Comparison of ENCODE assay signal across 8 mouse cellular contexts in genomic region chr9:57762563-57762991, GRCm38 (mm10). TPM values are rescaled to one million over a fixed set of nuclear protein-coding genes. Genes with fewer than 3 reads are reported as not detected.
DNase-seq lines count a peak whose midpoint lies in the region; ATAC-seq and TF ChIP-seq lines count a peak whose summit lies in the region.

No protein-coding gene starts in this region.

- H3K4me3 ChIP-seq in heart, adult 2 months = peak overlapping the region; percentile 4; the same call in 1 of the 2 replicates
- H3K4me3 ChIP-seq in lung, embryonic 16.5 days (ENCODE audit: low read length) = no peak overlapping the region; the same call in 1 of the 2 replicates

- H3K4me1 ChIP-seq in heart, adult 2 months (ENCODE audit: control insufficient read depth, insufficient read depth, low read length) = peaks cover 29% of the 10 kb centered on the region
- peaks cover 32% of the 10 kb centered on the region for H3K4me1 ChIP-seq in lung, embryonic 16.5 days (replicated peaks; ENCODE audit: control insufficient read depth, insufficient read depth, low read length)

- H3K4me2 ChIP-seq in lung, embryonic 16.5 days (ENCODE audit: low read depth, low read length) = peak overlapping the region; percentile 23

- peak overlapping the region; percentile 100 for H3K27ac ChIP-seq in heart, adult 2 months
- peak overlapping the region; percentile 23; the same call in 1 of the 2 replicates for H3K27ac ChIP-seq in lung, embryonic 16.5 days (ENCODE audit: low read length)

- no peak for ATAC-seq in lung, embryonic 16.5 days (ENCODE audit: low read depth)

- peak; percentile 32 for DNase-seq in urinary bladder, postnatal 25 days (ENCODE audit: low spot score)
- no peak for DNase-seq in urinary bladder, adult 18-20 months (ENCODE audit: low spot score in 2 of 2)
- DNase-seq in cerebellum, postnatal 36 days = peak; percentile 76 to 80
- peak in 1 of 2 experiments; percentile 57 for DNase-seq in heart, adult 2 months
- DNase-seq in kidney, adult 8-10 months = peak; percentile 52 to 58
- peak; percentile 65 for DNase-seq in retina, embryonic 14.5 days (ENCODE audit: low spot score)
- DNase-seq in yolk sac, embryonic 10.5 days (ENCODE audit: low spot score) = no peak

- H3K79me2 ChIP-seq in heart, adult 2 months (replicated peaks; ENCODE audit: control insufficient read depth, insufficient read depth, low read length) = peaks cover 7% of the 10 kb centered on the region

- TF ChIP-seq CTCF in heart, adult 2 months (IDR thresholded peaks at IDR 0.05) = peak; percentile 78

- H3K9me3 ChIP-seq in lung, embryonic 16.5 days (ENCODE audit: control insufficient read depth, low read length) = no peaks in the 10 kb centered on the region

- no peak for TF ChIP-seq POLR2A in heart, adult 2 months (IDR thresholded peaks at IDR 0.05; ENCODE audit: insufficient read depth, low read depth, low read length)

- no peak for TF ChIP-seq EP300 in heart, adult 2 months (IDR thresholded peaks at IDR 0.05; ENCODE audit: insufficient read depth, low read depth, low read length)

- no peak overlapping the region for H3K9ac ChIP-seq in heart, adult 2 months (ENCODE audit: low read depth, low read length)
- no peak overlapping the region for H3K9ac ChIP-seq in lung, embryonic 16.5 days (ENCODE audit: low read length)

- 10% methylated on average over 6 of the region's 6 CpGs for WGBS in heart, adult 2 months
- WGBS in lung, embryonic 16.5 days = 37% methylated on average over 6 of the region's 6 CpGs

- intact Hi-C loops in heart, adult 2 months (cut with DNase I) = loop anchor here (2.0 to 5.0 kb wide), 3 partner anchors 220 to 614 kb away; partner anchors contain the start of gene Neil1

- peaks cover 21% of the 10 kb centered on the region for H3K36me3 ChIP-seq in heart, adult 2 months (ENCODE audit: control insufficient read depth, insufficient read depth, low read length)
- H3K36me3 ChIP-seq in lung, embryonic 16.5 days (ENCODE audit: control insufficient read depth, insufficient read depth, low read length) = peaks cover 19% of the 10 kb centered on the region

- H3K27me3 ChIP-seq in heart, adult 2 months (ENCODE audit: control insufficient read depth, insufficient read depth, low read length) = no peaks in the 10 kb centered on the region
- H3K27me3 ChIP-seq in lung, embryonic 16.5 days (ENCODE audit: control insufficient read depth, insufficient read depth, low read depth, low read length) = no peaks in the 10 kb centered on the region

RNA-seq across cellular contexts. Expression of gene Clk3, which starts 3.1 kb away (rescaled TPM):
- total RNA-seq in heart, adult 2 months (2021) = 10 to 100 TPM; 27.6 to 33.8 TPM
- polyA plus RNA-seq in heart, adult 2 months (2012; rRNA removed) = 61.7 and 124 TPM in 2 replicates
- 76.6 and 89.5 TPM in 2 replicates for polyA plus RNA-seq in lung, embryonic 16.5 days (2015; fragmentation: Nextera tagmentation; extraction: Ambion mirVana)

RNA-seq across cellular contexts. Expression of gene Edc3, which starts 54.2 kb away (rescaled TPM):
- 1 to 10 TPM; 5.3 to 5.7 TPM for total RNA-seq in heart, adult 2 months (2021)
- 5.5 and 6.6 TPM in 2 replicates for polyA plus RNA-seq in heart, adult 2 months (2012; rRNA removed)
- 31.1 TPM in 2 replicates for polyA plus RNA-seq in lung, embryonic 16.5 days (2015; fragmentation: Nextera tagmentation; extraction: Ambion mirVana)

Comparison
In these comparisons a context has a peak if more than half of its experiments do, and no peak if none do; other contexts are left out.
1. DNase-seq: peak in urinary bladder, postnatal 25 days (single experiment), cerebellum, postnatal 36 days (2 of 2), kidney, adult 8-10 months (2 of 2) and retina, embryonic 14.5 days (single experiment); none in urinary bladder, adult 18-20 months (0 of 2) and yolk sac, embryonic 10.5 days (single experiment).